Mouse (Mus musculus): ENCODE results near the gene 4921517D22Rik.

GRCm38 (mm10) chr13:59674761-59675150 lies 19.2 kb downstream of the 4921517D22Rik start:
- TF ChIP-seq CTCF (IDR thresholded peaks at IDR 0.05) (no peak), EP300 (IDR thresholded peaks at IDR 0.05) (no peak)
